Mouse (Mus musculus) ES-CJ7 (cell line): ENCODE results near the gene Fam166a.
"Not testable (repeated sequence)": the region's sequence is repeated elsewhere in the genome, so short reads cannot be mapped to it uniquely, and the experiment has no call there.

Source experiments
- DNase-seq: peaks from one replicate; pipeline ENCODE4 v3.0.0; 2011; ENCODE audit warnings: low read depth, low spot score

Gene Fam166a

GRCm38 (mm10) chr2:25242101-25242506 lies 23.6 kb downstream of the Fam166a start, which contains the start of the genes Rnf208 and Cysrt1:
Rnf208 (plus strand) TSS chr2:25242255.
Cysrt1 (minus strand) TSS chr2:25242452.
- no peak for DNase-seq

- DNase-seq: no peak
These were observed 24.8 kb downstream of the Fam166a start for GRCm38 (mm10) chr2:25243342-25243741.

DNA sequence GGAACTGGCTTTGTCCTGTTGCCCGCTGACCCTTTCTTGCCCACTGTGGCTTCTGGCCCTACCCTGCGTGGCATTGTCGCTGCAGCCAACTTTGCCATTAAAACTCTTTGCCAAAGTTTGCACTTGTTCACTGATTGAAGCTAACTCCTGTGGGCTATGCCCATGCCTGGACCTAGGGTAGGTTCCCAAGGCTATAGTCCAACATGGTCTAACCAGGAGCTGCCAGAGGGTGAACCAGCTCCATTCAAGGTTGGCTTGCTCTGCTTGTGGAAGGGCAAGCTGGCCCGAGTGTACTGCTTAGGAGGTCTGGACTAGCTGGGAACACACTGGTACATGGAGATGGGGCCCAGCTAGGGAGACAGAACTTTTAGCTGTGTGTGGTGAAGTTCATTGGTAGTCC lies 25.6 kb downstream of the Fam166a start:
- no peak for DNase-seq

- no peak for DNase-seq
These were observed 27.9 kb downstream of the Fam166a start, which contains the start of gene AL732309.1 for GRCm38 (mm10) chr2:25246183-25247072. AL732309.1 (minus strand) TSS chr2:25246863.

GRCm38 (mm10) chr2:25252331-25252730 lies 33.8 kb downstream of the Fam166a start:
- peak; percentile 44 for DNase-seq

DNA sequence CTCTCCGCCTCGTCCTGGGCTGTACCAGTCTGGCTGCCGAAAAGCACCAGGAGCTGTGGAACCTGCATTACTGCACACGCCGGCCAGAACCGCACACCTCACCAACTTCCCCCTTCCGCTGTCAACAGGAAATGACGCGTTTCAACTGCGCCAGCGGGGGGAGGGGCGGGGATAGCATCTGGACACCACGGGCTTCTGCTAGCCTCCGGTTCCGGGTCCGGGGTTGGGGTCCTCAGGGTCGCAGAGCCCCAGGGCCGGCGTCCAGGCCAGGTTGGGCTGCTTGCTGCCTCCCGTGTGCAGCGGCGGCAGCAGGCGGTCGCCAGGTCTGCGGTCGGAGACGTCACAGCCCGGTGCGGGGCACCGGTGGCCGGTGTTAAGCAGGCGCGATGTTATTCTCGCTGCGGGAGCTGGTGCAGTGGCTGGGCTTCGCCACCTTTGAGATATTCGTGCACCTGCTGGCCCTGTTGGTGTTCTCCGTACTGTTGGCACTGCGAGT lies 36.8 kb downstream of the Fam166a start, which contains the start of gene Tmem203:
TSS of gene Tmem203 (plus strand) at position 156 of the 496 bp plus-strand sequence.
- DNase-seq: peak; percentile 91

DNA sequence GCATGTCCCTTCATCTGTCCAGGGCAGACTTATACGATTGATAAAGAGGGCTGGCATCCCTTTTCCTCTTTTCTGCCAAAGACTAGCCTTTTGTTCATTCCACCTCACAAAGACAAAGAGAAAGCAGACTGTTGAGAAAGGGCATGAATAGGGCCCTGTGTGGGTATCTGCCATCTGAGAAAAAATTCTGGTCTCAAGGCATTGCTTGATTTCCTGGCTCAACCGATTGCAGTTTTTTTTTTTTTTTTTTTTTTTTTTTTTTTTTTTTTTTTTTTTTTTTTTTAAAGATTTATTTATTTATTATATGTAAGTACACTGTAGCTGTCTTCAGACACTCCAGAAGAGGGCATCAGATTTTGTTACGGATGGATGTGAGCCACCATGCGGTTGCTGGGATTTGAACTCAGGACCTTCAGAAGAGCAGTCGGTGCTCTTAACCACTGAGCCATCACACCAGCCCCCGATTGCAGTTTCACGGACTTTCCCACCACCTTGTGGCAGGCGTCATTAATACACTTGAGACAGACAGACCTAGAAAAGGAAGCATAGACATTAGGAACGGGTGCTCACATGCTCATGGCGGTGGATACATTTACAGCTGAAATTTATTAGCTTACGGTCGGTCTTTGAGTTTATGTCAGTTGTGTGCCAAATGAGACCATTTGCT lies 38.0 kb downstream of the Fam166a start:
- DNase-seq: peak; percentile 84

GRCm38 (mm10) chr2:25257250-25257649 lies 38.7 kb downstream of the Fam166a start:
- not testable (repeated sequence) for DNase-seq

GRCm38 (mm10) chr2:25258887-25259286 lies 40.3 kb downstream of the Fam166a start:
- peak; percentile 67 for DNase-seq

- peak; percentile 45 for DNase-seq
These were observed 43.3 kb downstream of the Fam166a start for GRCm38 (mm10) chr2:25261870-25262269.

DNA sequence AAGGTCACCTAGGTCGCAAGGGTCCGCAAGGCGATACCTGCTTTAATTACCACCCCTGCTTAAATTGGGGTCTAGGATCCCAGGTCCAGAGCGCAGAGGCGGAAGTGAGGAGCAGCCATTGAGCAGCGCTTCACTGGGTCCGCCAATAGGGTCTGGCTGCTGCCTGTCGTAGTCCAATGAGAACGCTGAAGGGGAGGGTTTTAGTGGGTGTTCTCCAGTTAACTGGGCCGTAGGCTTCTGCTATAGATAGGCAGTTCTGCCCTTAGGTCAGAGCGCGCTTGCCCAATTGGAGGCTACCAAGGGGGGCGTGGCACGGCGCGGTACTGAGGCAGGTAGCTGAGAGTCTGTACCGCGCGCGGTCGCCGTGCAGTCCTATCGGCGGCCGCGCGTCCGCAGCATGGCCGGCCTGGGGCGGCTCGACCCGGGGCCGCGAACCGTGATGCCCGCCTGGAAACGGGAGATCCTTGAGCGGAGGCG lies 43.8 kb downstream of the Fam166a start, which contains the start of gene Tprn:
TSS of gene Tprn (plus strand) at position 328 of the 477 bp plus-strand sequence.
- peak; percentile 99 for DNase-seq

GRCm38 (mm10) chr2:25262795-25263622 lies 44.5 kb downstream of the Fam166a start:
- peak; percentile 55 for DNase-seq

DNA sequence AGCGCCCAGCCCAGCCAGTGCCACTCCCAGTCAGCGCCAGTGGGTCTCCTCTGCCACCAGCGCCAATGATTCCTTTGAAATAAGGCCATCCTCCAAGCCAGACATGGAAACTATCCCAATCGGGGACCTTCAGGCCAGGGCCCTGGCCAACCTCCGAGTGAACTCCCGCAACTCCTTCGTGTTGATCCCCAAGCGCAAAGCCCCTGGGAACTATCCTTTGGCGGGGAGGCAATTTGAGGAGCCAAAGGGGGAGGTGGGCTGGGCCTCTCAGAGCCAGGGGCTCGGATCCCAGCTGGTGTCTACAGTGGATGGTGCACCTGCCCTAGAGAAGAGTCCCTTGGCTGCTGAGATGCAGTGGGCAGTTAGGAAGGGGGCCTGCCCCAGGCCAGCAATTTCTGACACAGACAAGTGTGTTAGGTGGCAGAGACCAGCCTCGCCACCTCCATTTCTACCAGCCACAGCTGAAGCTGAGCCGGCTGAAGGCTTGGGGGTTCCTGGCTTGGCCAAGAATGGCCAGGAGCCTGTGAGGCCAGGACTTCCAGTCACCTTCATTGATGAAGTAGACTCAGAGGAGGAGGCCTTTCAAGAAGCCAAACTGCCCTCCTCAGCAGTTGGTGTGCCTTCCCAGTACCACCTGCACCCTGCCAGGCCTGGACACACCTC lies 45.2 kb downstream of the Fam166a start:
- DNase-seq: no peak

DNA sequence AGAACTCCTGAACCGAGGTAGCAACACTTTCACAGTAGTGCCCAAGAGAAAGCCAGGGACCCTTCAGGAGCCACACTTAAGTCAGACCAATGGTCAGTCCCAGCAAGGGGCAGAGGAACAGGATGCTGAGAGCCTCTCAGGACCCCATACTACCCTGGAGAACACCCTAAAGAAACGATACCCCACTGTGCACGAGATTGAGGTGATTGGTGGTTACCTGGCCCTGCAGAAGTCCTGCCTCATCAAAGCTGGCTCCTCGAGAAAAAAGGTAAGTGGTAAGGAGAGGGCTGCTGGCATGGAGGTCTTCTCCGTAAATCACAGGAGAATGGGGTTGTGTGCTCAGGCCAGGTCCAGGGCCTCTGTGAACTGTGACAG lies 45.7 kb downstream of the Fam166a start:
- DNase-seq: no peak

DNA sequence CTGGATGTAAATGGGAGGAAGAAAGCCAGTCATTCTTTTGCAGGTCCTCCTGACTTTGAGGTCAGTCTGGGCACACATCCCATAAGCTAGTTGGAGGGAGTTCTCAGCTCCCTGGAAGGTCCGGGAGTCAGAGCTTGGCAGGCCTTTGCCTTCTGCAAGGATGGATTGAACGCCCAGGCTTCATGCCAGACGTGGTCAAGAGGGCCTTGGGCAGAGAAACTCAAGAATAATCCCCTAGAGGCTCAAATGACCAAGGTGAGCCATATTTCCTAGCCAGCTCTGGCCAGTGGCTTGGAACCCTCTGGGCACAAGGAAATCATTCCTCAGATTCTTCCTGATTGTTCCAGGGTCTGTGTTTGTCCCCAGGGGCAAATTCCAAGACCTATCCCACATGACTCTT lies 46.3 kb downstream of the Fam166a start:
- DNase-seq: no peak

DNA sequence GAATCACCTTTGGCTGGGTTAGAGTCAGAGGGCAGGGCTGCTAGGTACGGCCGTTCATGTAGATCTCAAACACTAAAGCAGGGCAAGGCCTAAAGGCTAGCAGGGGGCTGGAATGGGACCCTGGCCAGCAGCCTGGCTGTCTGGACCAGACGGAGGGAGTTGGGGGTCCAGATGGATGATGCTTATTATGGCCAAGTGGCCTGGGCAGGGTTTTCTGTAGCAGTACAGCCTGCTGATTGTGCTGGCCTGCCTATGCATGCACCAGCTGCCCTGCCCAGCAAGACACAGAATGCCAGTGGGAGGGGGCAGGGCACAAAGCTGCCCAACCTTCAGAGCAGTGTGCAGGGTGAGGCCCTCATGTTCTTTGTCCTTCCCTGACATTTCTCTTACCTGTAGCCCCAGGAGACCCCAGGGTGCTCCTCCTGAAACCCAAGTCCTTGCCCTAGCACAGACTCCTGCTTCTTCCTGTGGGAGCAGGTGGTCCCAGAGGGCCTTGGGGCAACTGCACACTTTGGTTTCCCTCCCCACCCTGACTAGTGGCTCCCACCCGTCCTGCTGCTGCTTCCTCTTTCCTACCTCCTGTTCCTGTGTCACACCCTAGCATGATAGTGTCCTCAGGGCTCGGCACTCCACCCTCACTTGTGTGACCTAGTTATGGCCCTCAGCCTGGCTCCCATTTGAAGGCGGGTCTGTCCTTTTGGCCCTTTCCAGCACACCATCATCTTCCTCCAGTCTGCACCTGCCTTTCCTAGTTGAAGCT lies 47.5 kb downstream of the Fam166a start:
- peak; percentile 54 for DNase-seq

- DNase-seq: peak; percentile 61
These were observed 48.2 kb downstream of the Fam166a start for GRCm38 (mm10) chr2:25266720-25267119.

DNA sequence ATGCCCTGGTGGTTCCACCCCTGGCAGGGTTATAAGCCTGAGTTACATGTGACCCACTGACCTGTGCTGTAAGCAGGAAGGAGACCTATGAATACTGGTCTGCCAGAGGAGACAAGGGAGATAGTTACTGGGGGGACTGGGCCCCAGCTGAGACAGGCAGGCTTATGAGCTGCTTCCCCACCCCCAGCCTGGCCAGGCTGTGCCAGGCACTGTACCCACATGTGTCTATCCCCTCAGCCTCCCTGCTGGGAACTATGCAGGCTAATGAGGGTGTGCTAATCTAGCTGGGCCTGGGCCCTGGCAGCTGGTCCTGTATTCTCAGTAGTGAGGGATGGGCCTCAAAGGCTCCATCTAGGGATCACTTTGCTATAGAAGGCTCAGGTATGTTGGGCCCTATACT lies 48.7 kb downstream of the Fam166a start:
- DNase-seq: no peak

- DNase-seq: no peak
These were observed 49.3 kb downstream of the Fam166a start for GRCm38 (mm10) chr2:25267746-25268309.
